Mouse (Mus musculus): ENCODE measurements at regions not wholly inside any gene's neighbourhood (a gene's known extent, or its start where the extent isn't known, plus 50 kb on each side); places are given as distances from the start of the nearest gene placed in this dataset.

DNA sequence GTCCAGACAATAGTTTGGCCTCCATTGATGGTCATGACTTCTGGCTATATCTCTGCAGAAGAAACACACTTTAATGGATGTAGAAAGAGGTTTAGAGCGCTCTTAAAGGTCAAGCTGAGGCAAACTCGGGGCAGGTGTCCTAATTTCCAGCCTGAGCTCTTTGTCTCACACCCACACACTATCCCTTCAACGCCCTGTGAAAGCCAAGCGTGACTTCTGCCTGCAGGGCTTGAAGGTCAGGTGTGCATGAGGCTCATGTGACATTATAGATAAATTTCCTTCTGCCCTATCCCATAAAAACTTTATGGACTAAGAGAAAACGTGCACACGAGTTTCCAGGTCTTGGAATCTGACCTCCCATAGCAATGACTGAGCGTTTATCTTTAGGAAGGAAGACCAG, 266.0 kb downstream of the Foxo1 start:
- no peak for DNase-seq

DNA sequence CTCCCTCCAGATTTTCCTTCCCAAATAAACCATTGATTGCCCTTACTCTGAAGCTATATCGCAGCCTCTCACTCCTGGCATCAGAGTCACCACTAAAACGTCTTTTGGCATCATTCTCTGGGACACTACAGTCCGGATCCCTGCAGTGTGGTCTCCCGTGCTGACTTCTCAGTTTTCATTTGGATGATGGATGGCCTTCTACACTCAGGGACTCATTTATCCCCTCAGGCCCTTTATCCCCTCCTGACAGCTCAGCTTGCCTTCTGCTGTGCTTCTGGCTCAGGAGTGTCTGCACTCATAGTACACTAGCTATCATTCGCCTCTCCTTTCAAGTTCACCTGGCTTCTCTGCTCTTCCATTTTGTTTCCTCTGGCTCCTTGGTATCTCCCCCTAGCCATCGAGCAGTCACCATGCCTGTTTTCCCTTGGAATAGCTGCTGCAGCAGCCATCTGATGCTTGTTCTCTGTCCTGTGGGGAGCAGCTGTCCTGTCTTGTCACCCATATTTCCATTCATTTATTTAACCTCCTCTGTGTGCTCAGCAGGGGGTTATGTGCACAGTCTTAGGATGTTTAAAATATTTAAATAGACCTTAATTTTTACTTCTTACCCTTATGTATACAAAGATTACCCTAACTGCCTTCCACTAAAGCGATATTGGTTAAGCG, 263.7 kb downstream of the Foxo1 start:
- DNase-seq = no peak

DNA sequence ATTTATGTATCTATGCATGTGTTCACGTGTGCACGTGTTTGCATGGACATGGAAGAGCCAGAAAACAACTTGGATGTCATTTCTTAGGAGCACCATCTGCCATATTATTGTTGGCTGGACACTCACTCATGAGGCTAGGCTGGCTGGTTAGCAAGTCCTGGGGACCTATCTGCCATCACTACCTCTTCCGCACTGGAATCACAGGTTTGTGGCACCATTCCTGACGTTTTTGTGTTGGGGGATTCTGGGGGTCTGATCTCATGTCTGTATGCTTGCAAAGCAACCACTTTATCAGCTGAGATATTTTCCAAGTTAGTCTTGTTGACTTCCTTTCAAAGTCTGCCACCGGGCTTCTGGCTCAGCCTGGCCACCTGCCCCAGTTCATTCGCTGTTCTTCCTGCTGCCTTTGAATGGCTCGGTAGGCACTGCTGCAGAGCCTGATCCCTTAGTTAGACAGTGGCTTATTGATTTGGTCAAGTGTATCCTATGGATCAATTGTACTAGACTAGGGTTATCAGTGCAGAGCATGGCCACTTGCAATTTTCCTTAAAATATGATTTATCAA, 262.4 kb downstream of the Foxo1 start:
- DNase-seq = peak in 1 of 2 experiments; percentile 20

- no peak for DNase-seq
Measured at GRCm38 (mm10) chr3:52529136-52529535, 261.0 kb downstream of the Foxo1 start.

DNA sequence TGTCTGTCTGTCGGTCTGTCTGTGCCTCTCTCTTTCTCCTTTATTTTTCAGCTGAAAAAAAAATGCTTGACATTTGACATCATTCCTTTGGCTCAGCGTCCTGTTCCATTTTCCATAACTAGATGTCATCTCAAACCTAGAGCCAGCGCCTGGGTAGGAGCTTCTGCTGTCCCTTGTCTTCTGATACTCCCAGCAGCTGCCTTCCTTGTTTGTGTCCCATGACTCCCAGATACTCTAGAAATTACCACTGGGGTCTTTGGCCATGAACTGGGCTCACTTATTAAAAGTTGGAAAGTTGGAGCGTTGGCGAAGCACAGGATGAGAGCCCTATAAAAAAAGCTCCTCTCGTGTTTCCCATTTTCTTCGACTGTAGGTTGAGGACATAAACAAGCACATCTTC, 260.4 kb downstream of the Foxo1 start:
- no peak for DNase-seq

GRCm38 (mm10) chr3:52527781-52528180, 259.6 kb downstream of the Foxo1 start:
- no peak for DNase-seq

- no peak for DNase-seq
Measured at GRCm38 (mm10) chr3:52527010-52527754, 259.0 kb downstream of the Foxo1 start.

DNA sequence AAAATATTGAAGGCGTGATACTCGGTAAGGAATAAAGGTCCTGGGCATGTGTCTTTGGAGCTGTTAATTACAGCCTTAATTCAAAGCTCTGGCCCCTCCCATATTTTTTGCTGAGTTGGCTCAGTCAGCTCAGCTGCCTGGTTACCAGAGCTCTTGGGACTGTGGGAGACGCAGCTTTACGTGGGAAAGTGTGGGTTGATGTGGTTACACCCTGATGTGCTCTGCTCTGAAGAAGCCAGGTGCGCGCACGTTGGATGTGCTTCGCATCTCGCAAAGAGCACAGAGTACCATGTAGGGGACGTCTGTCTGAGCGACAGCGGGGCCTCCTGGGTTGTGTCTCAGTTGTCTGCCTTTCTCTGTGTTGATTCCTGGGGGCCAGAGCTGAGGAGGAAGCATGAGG, 254.8 kb downstream of the Foxo1 start:
- no peak for DNase-seq

DNA sequence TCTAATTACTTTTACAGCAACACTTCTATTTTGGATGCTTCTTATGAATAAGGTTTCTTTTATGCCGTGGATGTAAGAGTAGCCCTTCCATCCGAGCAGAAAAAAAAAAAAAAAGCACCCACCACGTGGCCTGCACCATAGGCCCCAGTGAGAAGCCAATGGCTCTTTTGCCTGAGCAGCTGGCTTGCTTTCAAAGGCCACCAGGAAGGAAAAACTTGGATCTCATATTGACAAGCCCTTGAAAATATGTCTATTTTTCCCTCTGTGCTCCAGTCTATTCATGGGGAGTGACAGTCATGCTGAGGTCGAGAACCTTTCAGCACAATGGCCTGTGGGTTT, 252.4 kb downstream of the Foxo1 start:
- no peak for DNase-seq

- DNase-seq = no peak
Measured at GRCm38 (mm10) chr3:52519910-52520608, 251.9 kb downstream of the Foxo1 start.

GRCm38 (mm10) chr3:52517808-52518207, 249.7 kb downstream of the Foxo1 start:
- DNase-seq = no peak

- DNase-seq = no peak
Measured at GRCm38 (mm10) chr3:52516691-52517090, 248.6 kb downstream of the Foxo1 start.

- DNase-seq = no peak
Measured at GRCm38 (mm10) chr3:52512761-52513160, 244.6 kb downstream of the Foxo1 start.

DNA sequence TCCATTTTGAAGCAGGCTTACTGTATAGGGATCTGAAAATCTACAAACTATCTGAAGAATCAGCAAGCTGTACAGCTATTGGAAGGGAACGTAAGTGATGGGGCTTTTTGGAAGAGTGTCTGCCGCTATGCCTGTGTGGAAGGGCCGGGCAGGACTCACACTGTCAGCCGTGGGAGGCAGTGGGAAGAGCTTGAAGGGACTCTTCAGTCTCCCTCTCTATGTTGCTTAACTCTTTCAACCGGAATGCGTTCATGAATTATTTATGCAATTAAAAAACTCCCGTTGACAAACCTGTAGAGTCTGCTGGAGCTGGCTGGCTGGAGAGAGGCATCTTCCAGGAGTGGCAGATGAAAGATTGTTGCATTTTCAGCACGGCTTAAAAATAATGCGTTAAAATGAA, 243.4 kb downstream of the Foxo1 start:
- no peak for DNase-seq

- no peak for DNase-seq
Measured at GRCm38 (mm10) chr3:52510831-52511230, 242.7 kb downstream of the Foxo1 start.

DNA sequence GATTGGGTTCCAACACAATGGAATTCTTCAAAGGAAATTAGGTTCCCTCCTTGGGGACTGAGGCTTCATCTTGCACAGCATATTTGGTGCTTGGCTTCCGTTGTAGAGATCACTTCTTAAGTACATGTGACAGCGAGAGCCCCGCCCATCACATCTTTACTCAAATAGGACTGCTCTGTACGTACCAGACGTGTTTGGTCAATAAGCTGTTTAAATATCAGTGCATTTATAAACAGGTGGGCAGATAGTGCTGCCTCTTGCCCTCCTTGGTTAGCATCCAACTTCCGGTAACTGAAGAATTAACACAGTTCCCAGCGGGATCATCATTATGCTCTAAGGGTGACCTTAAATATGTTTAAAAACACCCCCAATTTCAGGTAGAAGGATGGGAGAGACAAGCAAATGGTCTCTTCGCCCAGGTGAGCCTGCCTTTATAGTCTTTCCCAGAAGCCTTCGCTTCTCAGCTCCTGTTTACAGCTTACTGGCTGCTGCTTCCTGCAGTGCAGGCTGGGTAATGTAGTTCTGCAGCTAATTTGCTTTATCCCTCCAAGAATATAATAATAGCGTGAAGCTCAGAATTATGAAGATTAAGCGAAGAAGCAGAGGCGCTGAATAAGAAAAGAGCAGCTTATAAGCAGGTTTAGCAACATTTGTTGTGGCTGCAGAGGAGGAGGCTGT, 242.1 kb downstream of the Foxo1 start:
- peak; percentile 50 to 59 for DNase-seq

- DNase-seq = no peak
Measured at GRCm38 (mm10) chr3:52503925-52504324, 235.8 kb downstream of the Foxo1 start.

GRCm38 (mm10) chr3:52502223-52502622, 234.1 kb downstream of the Foxo1 start:
- DNase-seq = no peak

DNA sequence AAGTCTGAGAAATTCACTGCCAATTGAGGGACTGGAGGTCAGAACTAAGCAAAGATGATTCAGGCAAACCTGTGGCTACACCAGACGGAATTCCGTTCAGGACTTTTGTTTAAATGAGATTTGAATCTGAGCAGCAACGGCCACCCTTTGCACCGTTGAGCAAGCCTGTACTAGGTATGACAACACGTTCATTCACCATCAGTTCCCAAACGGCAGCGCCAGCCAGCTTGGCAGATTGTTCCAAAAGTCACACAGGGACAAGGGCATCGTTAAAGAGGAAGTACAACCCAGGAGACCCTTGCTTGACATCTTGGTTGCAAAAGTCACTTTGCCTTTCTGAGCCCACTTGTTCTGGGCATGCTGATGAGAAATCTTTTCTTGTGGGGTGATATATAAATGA, 233.5 kb downstream of the Foxo1 start:
- DNase-seq = no peak

GRCm38 (mm10) chr3:52500026-52500425, 231.9 kb downstream of the Foxo1 start:
- DNase-seq = no peak

DNA sequence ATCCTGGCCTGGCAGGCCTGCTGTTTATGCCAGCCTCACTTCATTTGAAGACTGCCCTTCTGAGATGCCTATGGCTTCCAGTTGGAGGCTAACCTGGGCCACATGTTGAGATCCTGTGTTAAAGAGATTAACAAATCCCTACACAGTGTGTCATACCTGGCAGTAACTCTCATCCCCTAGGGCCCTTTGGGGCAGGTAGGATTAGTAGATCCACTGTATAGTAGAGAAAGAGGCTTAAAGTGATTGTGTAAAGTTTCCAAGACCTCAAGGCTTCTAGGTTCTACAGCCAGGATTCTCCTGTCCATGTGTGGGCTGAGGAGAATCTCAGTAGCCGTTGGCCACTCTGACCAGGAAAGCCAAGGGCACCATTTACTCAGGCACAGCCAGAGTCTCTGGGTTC, 231.4 kb downstream of the Foxo1 start:
- DNase-seq = no peak

DNA sequence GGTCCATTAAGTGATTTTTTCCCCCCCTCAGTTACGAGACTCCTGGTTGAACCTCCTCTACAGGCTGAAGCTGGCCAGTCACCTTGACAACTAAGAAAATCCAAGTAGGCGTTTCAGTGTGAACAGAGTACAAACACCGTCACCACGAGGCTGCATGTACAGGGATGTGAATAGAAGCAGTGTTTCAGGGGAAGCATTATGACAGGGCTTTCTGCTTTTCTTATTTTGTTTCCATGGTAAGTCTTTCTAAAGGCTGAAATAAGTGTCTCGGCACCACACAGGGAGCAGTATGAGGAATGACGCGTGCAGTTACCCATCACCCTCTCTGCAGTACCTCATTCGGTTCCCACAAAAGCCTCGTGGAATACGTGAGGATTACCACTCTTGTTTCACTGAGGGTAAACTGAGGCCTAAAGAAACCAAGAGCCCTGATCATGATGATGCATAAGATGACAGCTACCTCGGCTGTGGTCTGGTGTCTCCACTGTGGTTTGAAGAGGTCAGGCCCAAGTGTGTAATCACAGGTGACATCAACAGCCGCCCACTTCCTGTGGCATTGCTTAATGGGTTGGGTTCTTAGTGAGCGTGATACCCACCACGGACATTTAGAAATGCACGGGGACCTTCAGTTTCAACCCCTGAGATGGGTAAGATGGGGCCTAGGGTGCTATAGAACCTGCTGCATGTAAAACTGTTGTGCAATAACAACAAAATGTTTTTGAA, 230.5 kb downstream of the Foxo1 start:
- DNase-seq = no peak

Data from cerebellum, postnatal 36 days (tissue).